Mouse (Mus musculus): ENCODE data around the gene Pafah1b3. TPM values are rescaled to one million over a fixed set of nuclear protein-coding genes. Genes with fewer than 3 reads are reported as not detected.

Pafah1b3 gene
- polyA plus RNA-seq, 1 experiment from 2014 or later: 199 TPM

DNA sequence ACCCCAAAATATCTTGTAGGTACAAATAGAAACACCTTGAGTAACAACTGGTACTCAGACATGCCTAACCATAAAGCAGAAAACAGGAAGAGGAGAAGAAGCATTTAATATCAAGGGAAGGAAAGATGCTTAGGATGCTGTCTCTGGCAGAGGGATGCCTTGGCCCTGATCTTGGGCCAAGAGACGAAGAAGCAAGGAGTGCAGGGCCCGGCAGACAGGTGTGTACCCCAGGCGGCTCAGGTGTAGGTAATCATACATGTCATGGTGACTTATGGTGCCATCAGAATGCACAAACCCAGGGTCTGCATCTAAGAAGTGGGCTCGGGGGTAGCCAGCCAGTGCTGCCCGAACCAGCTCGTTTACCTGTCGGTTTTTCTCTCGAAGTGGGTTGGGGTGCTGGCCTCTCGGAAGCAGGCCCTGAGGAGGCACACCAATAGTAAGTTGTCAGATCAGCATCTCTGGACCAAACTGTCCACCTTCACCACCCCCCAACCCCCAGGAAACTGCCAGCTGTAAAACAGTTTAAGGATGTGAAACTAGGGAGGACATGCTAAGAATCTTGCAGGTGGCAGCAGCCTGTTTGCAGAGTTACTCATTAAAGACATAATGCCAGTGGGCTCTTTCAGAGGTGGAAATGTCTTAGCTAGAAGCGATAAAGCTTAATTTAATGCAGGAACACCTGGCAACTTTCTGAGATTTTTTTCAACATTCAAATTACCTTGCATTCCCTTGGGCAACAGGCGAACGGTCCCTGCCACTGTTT, 2.6 kb downstream of the Pafah1b3 start:
- H3K4me3 ChIP-seq (ENCODE audit: low read length): no peak overlapping the region
- H3K9me3 ChIP-seq (ENCODE audit: control insufficient read depth, low read length): no peaks in the 10 kb centered on the region
- peaks cover 54% of the 10 kb centered on the region for H3K36me3 ChIP-seq (ENCODE audit: control insufficient read depth, insufficient read depth, low read length)
- H3K4me2 ChIP-seq (replicated peaks; ENCODE audit: low read depth, low read length): no peak overlapping the region
- H3K4me1 ChIP-seq (ENCODE audit: control insufficient read depth, insufficient read depth, low read length): peaks cover 8% of the 10 kb centered on the region
- no peak for ATAC-seq (ENCODE audit: low FRiP score, low TSS enrichment)
- H3K27ac ChIP-seq (ENCODE audit: low read depth, low read length): no peak overlapping the region
- H3K27me3 ChIP-seq (ENCODE audit: control insufficient read depth, insufficient read depth, low read length): no peaks in the 10 kb centered on the region
- WGBS: 84% methylated on average over 12 of the region's 12 CpGs
- H3K9ac ChIP-seq (ENCODE audit: low read depth, low read length): no peak overlapping the region

DNA sequence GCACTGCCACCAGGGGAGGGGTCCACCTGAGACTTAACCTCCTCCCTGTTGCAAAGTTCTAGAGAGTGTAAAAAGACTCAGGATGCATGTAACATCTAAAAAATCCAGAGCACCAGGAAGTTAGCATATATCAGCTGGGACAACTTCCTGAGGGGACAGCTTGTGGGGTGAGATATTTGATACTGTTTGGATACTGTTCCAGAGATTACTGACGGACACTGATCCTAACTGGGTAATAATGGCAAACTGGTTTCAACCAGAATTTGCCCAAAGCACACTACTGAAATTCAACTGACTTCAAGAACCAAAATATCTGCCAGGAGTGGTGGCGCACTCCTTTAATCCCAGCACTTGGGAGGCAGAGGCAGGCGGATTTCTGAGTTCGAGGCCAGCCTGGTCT, 3.3 kb downstream of the Pafah1b3 start:
- no peak overlapping the region for H3K4me2 ChIP-seq (replicated peaks; ENCODE audit: low read depth, low read length)
- no peak for ATAC-seq (ENCODE audit: low FRiP score, low TSS enrichment)
- H3K9me3 ChIP-seq (ENCODE audit: control insufficient read depth, low read length): no peaks in the 10 kb centered on the region
- H3K4me1 ChIP-seq (ENCODE audit: control insufficient read depth, insufficient read depth, low read length): peaks cover 8% of the 10 kb centered on the region
- WGBS: 77% methylated on average over 4 of the region's 4 CpGs
- H3K27ac ChIP-seq (ENCODE audit: low read depth, low read length): no peak overlapping the region
- H3K9ac ChIP-seq (ENCODE audit: low read depth, low read length): no peak overlapping the region
- H3K4me3 ChIP-seq (ENCODE audit: low read length): no peak overlapping the region
- H3K36me3 ChIP-seq (ENCODE audit: control insufficient read depth, insufficient read depth, low read length): peaks cover 60% of the 10 kb centered on the region
- no peaks in the 10 kb centered on the region for H3K27me3 ChIP-seq (ENCODE audit: control insufficient read depth, insufficient read depth, low read length)

DNA sequence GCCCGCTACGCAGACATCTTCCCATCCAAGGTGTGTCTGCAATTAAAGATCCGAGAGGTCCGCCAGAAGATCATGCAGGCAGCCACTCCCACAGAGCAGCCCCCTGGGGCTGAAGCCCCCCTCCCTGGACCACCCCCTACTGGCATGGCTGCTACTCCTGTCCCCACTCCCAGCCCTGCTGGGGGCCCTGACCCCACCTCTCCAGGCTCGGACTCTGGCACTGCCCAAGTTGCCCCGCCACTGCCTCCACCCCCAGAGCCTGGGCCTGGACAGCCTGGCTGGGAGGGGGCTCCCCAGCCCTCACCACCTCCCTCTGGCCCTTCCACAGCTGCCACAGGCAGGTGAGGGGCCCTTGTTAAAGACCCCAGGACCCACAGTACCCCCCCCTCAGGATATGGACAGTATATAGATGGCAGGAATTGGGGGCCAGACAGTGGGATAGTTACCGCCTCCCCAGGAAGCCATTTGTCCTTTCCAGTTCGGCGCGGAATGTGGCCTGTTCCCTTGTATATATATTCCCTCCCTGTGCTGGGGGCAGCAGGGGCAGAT, 4.5 kb downstream of the Pafah1b3 start:
- Histone ChIP-seq H3K36me3 (ENCODE audit: control insufficient read depth, insufficient read depth, low read length) (peaks cover 72% of the 10 kb centered on the region), H3K9ac (ENCODE audit: low read depth, low read length) (no peak overlapping the region), H3K27ac (ENCODE audit: low read depth, low read length) (no peak overlapping the region), H3K4me1 (ENCODE audit: control insufficient read depth, insufficient read depth, low read length) (peaks cover 8% of the 10 kb centered on the region), H3K27me3 (ENCODE audit: control insufficient read depth, insufficient read depth, low read length) (no peaks in the 10 kb centered on the region), H3K4me2 (replicated peaks; ENCODE audit: low read depth, low read length) (no peak overlapping the region), H3K4me3 (ENCODE audit: low read length) (no peak overlapping the region), H3K9me3 (ENCODE audit: control insufficient read depth, low read length) (no peaks in the 10 kb centered on the region)
- no peak for ATAC-seq (ENCODE audit: low FRiP score, low TSS enrichment)
- WGBS: 84% methylated on average over 10 of the region's 10 CpGs

DNA sequence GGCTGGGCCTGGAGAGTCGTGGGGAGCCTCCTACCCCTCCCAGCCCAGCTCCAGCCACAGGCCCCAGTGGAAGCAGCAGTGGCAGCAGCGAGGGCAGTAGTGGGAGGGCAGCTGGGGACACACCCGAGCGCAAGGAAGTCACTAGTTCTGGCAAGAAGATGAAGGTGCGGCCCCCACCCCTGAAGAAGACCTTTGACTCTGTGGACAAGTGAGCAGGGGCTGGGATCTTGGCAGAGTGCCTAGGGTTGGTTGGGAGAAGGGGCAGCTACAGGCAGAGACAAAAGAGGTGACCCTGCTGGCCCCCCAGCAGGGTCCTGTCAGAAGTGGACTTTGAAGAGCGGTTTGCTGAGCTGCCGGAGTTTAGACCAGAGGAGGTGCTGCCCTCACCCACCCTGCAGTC, 5.7 kb downstream of the Pafah1b3 start:
- Histone ChIP-seq H3K36me3 (ENCODE audit: control insufficient read depth, insufficient read depth, low read length) (peaks cover 84% of the 10 kb centered on the region), H3K4me2 (replicated peaks; ENCODE audit: low read depth, low read length) (no peak overlapping the region), H3K9ac (ENCODE audit: low read depth, low read length) (no peak overlapping the region), H3K4me1 (ENCODE audit: control insufficient read depth, insufficient read depth, low read length) (peaks cover 8% of the 10 kb centered on the region), H3K9me3 (ENCODE audit: control insufficient read depth, low read length) (no peaks in the 10 kb centered on the region), H3K4me3 (ENCODE audit: low read length) (no peak overlapping the region), H3K27me3 (ENCODE audit: control insufficient read depth, insufficient read depth, low read length) (no peaks in the 10 kb centered on the region), H3K27ac (ENCODE audit: low read depth, low read length) (no peak overlapping the region; the same call in 1 of the 2 replicates)
- ATAC-seq (ENCODE audit: low FRiP score, low TSS enrichment): no peak
- WGBS: 56% methylated on average over 7 of the region's 7 CpGs

DNA sequence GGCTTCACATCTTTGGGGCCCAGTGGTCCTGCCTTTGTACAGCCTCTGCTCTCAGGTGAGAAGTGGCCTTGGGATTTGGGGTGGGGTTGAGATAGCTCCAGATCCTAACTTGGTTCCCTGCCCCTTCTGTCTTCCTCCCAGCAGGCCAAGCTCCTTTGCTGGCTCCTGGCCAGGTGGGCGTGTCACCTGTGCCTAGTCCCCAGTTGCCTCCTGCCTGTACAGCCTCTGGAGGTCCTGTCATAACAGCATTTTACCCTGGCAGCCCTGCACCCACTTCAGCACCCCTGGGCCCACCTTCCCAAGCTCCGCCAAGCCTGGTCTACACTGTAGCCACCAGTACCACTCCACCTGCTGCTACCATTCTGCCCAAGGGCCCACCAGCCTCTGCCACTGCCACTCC, 6.9 kb downstream of the Pafah1b3 start:
- Histone ChIP-seq H3K36me3 (ENCODE audit: control insufficient read depth, insufficient read depth, low read length) (peaks cover 94% of the 10 kb centered on the region), H3K9me3 (ENCODE audit: control insufficient read depth, low read length) (no peaks in the 10 kb centered on the region), H3K9ac (ENCODE audit: low read depth, low read length) (no peak overlapping the region), H3K4me2 (replicated peaks; ENCODE audit: low read depth, low read length) (no peak overlapping the region), H3K27ac (ENCODE audit: low read depth, low read length) (no peak overlapping the region), H3K4me3 (ENCODE audit: low read length) (no peak overlapping the region), H3K4me1 (ENCODE audit: control insufficient read depth, insufficient read depth, low read length) (no peaks in the 10 kb centered on the region), H3K27me3 (ENCODE audit: control insufficient read depth, insufficient read depth, low read length) (no peaks in the 10 kb centered on the region)
- 90% methylated on average over 2 of the region's 2 CpGs for WGBS
- ATAC-seq (ENCODE audit: low FRiP score, low TSS enrichment): no peak

DNA sequence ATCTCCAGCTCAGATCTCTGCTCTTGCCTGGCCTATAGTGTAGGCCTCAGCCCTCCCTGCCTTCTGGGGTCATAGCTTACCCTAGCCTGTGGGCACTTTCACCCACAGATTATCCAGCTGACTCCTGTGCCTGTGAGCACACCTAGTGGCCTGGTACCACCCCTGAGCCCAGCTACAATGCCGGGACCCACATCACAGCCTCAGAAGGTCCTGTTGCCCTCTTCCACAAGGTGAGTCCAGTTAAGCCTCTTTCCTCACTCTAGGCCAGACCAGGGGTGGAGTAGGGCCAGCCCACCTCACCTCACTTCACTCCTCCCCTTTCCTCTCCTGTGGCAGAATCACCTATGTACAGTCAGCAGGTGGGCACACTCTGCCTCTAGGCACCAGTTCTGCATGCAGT, 7.3 kb downstream of the Pafah1b3 start:
- WGBS: 96% methylated on average over 1 of the region's 1 CpGs
- no peak for ATAC-seq (ENCODE audit: low FRiP score, low TSS enrichment)
- Histone ChIP-seq H3K9ac (ENCODE audit: low read depth, low read length) (no peak overlapping the region), H3K4me3 (ENCODE audit: low read length) (no peak overlapping the region), H3K4me2 (replicated peaks; ENCODE audit: low read depth, low read length) (no peak overlapping the region), H3K36me3 (ENCODE audit: control insufficient read depth, insufficient read depth, low read length) (peaks cover 94% of the 10 kb centered on the region), H3K27me3 (ENCODE audit: control insufficient read depth, insufficient read depth, low read length) (no peaks in the 10 kb centered on the region), H3K4me1 (ENCODE audit: control insufficient read depth, insufficient read depth, low read length) (no peaks in the 10 kb centered on the region), H3K9me3 (ENCODE audit: control insufficient read depth, low read length) (no peaks in the 10 kb centered on the region), H3K27ac (ENCODE audit: low read depth, low read length) (no peak overlapping the region)

DNA sequence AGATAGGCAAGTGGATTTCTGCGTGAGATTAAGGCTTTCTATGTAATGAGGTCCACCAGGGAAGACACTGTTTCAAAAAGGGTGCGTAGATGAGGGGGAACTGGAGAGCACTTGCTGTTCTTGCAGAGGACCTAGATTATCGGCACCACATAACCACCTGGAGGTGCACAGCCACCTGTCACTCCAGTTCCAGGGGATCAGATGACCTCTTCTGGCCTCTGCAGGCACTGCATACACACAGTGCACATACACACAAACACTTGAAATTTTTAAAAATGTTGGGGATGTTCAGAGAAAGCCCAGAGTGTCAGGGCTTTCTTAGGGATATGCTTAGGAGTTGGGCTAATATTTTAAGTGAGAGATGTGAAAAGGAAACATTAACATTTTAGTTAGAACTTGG, 7.9 kb downstream of the Pafah1b3 start:
- no peak overlapping the region for H3K27ac ChIP-seq (ENCODE audit: low read depth, low read length)
- H3K4me1 ChIP-seq (ENCODE audit: control insufficient read depth, insufficient read depth, low read length): no peaks in the 10 kb centered on the region; the same call in 1 of the 2 replicates
- H3K9me3 ChIP-seq (ENCODE audit: control insufficient read depth, low read length): no peaks in the 10 kb centered on the region
- H3K9ac ChIP-seq (ENCODE audit: low read depth, low read length): no peak overlapping the region
- ATAC-seq (ENCODE audit: low FRiP score, low TSS enrichment): no peak
- peaks cover 97% of the 10 kb centered on the region for H3K36me3 ChIP-seq (ENCODE audit: control insufficient read depth, insufficient read depth, low read length)
- 95% methylated on average over 3 of the region's 3 CpGs for WGBS
- no peak overlapping the region for H3K4me3 ChIP-seq (ENCODE audit: low read length)
- no peak overlapping the region for H3K4me2 ChIP-seq (replicated peaks; ENCODE audit: low read depth, low read length)
- H3K27me3 ChIP-seq (ENCODE audit: control insufficient read depth, insufficient read depth, low read length): no peaks in the 10 kb centered on the region

DNA sequence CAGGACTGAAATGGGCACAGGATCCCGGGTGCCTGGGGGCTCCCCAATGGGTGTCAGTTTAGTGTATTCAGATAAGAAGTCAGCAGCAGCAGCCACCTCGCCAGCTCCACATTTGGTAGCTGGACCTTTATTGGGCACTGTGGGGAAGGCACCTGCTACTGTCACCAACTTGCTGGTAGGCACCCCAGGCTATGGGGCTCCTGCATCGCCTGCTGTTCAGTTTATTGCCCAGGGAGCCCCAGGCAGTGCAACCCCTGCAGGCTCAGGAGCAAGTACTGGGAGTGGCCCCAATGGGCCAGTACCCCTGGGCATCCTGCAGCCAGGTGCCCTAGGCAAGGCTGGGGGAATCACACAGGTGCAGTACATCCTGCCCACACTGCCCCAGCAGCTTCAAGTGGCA, 9.1 kb downstream of the Pafah1b3 start:
- peaks cover 8% of the 10 kb centered on the region; the same call in 1 of the 2 replicates for H3K4me1 ChIP-seq (ENCODE audit: control insufficient read depth, insufficient read depth, low read length)
- ATAC-seq (ENCODE audit: low FRiP score, low TSS enrichment): no peak
- H3K36me3 ChIP-seq (ENCODE audit: control insufficient read depth, insufficient read depth, low read length): peaks cover 91% of the 10 kb centered on the region
- 92% methylated on average over 3 of the region's 3 CpGs for WGBS
- no peak overlapping the region for H3K4me2 ChIP-seq (replicated peaks; ENCODE audit: low read depth, low read length)
- no peaks in the 10 kb centered on the region for H3K9me3 ChIP-seq (ENCODE audit: control insufficient read depth, low read length)
- H3K4me3 ChIP-seq (ENCODE audit: low read length): no peak overlapping the region
- H3K27me3 ChIP-seq (ENCODE audit: control insufficient read depth, insufficient read depth, low read length): no peaks in the 10 kb centered on the region
- H3K27ac ChIP-seq (ENCODE audit: low read depth, low read length): no peak overlapping the region
- no peak overlapping the region for H3K9ac ChIP-seq (ENCODE audit: low read depth, low read length)

DNA sequence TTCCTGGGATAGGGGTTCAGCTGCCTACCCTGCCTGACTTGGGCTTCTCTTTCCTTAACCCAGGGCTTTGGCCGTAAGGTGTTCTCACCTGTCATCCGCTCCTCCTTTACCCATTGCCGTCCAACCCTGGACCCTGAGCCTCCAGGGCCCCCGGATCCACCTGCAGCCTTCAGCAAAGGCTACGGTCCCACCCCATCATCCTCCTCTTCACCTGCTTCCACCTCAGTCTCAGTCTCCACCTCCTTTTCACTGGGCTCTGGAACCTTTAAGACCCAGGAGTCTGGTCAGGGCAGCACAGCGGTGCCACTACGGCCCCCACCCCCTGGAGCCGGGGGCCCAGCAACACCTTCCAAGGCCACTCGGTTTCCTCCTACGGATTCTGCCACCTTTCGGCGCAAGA, 9.8 kb downstream of the Pafah1b3 start:
- Histone ChIP-seq H3K27me3 (ENCODE audit: control insufficient read depth, insufficient read depth, low read length) (no peaks in the 10 kb centered on the region), H3K9ac (ENCODE audit: low read depth, low read length) (no peak overlapping the region), H3K4me3 (ENCODE audit: low read length) (no peak overlapping the region), H3K36me3 (ENCODE audit: control insufficient read depth, insufficient read depth, low read length) (peaks cover 84% of the 10 kb centered on the region), H3K27ac (ENCODE audit: low read depth, low read length) (no peak overlapping the region), H3K4me2 (replicated peaks; ENCODE audit: low read depth, low read length) (no peak overlapping the region), H3K9me3 (ENCODE audit: control insufficient read depth, low read length) (no peaks in the 10 kb centered on the region), H3K4me1 (ENCODE audit: control insufficient read depth, insufficient read depth, low read length) (peaks cover 14% of the 10 kb centered on the region; the same call in 1 of the 2 replicates)
- ATAC-seq (ENCODE audit: low FRiP score, low TSS enrichment): no peak
- 86% methylated on average over 12 of the region's 12 CpGs for WGBS

Measured in kidney, embryonic 14.5 days (tissue).